Mouse (Mus musculus): ENCODE results near the gene Atn1.
"Not testable (repeated sequence)": the region's sequence is repeated elsewhere in the genome, so short reads cannot be mapped to it uniquely, and the experiment has no call there.

Atn1 gene

DNA sequence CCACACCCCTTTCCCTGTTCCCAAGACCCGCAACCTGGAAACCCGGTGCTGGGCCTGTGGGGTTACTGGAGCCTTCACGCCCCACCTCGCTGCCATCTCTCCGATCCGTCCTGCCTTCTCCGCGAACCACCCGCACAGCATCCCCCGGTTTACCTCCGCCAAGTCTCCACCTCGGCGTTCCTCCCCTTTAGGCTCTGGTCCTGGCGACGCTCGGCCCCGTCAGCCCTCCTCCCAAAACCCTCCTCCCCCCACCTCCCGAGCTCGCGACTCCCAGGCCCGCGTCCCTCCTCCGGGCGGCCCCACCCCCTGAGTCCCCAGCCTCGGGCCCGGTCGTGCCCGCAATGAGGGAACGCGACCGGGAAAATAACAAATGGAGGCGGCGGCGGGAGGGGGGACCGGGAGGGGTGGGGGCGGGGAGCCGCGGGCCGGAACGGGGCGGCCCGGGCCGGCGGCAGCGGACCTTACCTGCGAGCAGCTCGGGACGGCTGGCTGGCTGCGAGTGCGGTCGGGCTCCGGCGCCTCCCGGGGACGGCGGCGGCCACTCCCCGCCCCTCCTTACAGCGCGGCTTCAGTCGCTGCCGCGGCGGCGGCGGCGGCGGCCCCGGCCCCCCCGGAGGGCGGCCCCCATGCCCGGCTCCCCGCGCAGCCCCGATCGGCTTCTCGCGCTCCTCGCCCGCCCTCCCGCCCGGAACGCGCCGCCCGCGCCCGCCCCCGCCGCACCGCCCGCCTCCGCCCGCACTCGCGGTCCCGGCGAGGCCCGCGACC, at the start of gene Atn1, which contains the start of gene Gm45234:
TSS of gene Atn1 (minus strand) at position 694 of the 765 bp plus-strand sequence.
TSS of gene Gm45234 (minus strand) at position 191 of the 765 bp plus-strand sequence.
- DNase-seq (ENCODE audit: low spot score): no peak

DNA sequence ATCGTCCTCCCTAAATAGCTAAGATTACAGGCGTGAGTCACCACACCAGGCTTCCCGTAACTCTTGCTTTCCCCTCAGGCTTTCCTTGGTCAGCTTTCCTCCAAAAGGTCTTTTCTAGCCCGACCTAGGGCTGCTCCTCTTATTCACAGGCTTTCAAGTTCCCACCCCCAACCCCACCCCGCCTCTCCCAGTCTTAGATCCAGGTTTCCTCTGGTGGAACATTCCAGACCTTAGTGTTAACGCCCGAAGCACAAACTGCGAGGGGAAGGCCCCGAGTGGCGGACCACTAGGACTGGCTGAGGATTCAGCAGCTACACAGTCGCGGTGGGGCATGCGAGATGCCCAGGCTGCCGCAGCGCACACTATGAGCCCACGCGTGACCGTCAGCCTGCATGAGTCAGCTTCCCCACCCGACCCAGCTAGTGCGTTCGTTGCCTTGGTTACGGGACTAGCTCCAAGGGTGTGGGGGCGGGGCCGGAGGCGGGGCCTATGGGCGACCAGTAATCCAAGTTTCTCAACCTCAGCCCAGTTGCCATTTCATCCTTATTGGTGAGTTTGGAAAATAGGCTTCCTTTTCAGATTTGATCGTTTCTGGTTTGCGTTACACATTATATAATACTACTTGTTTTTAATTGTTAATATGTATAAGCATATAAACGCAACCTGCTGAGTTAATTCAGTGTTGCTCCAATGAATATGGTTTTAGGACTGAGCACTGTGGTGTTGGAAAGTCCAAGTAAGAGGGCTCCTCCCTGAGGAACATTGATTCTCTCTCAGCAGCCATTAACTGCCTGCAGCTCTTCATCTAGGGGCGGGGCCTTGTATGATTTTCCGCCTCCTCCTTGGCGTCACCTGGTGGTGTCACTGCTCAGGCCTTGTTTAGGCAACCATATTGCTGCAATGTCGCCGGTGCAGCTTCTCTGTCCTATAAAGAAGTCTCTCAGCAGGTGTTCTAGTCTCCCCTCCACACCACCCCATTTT, 49.3 kb upstream of the Atn1 start:
- peak; percentile 81 for DNase-seq (ENCODE audit: low spot score)

DNA sequence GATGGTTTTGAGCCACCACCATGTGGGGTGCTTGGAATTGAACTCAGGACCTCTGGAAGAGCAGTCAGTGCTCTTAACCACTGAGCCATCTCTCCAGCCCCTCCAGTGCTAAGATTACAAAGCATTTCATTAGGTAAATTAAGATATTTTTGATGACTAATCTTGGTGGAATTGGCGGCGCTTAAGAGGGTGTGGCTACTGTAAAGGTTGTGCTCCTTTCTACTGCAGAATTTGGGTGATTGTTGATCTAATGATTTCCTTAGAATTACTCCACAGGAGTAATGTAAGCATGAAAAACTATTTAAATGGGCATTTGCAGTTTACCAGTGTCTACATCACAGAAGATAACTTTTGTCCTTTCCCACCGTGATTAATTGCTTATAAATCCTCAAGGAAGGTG, 48.0 kb upstream of the Atn1 start:
- no peak for DNase-seq (ENCODE audit: low spot score)

DNA sequence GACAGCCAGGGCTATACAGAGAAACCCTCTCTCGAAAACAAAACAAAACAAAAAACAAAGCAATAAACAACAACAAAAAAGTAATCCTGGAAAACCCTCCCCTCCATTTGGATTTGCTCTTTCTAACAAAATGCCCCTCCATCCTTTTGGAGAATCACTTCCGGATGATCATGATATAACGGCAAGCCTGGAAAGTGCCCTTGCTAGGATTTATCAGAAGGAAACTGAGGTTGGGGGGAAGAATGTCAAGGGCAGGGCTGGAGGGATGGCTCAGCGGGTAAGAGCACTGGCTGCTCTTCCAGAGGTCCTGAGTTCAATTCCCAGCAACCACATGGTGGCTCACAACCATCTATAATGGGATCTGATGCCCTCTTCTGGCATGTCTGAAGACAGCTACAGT, 47.4 kb upstream of the Atn1 start:
- DNase-seq (ENCODE audit: low spot score): not testable (repeated sequence)

DNA sequence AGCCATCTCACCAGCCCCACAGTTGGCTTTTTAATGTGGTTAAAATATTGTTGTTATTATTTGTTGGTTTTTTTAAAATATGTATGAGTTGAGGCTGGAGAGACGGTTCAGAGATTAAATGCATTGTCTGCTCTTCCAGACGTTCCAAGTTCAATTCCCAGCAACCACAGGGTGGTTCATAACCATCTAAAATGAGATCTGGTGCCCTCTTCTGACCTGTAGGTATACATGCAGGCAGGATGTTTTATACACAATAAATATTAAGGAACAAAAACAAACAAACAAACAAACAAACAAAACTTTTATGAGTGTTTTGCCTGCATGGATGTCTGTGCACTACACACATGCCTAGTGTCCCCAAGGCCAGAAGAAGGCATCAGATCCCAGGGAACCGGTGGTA, 46.7 kb upstream of the Atn1 start:
- no peak for DNase-seq (ENCODE audit: low spot score)

DNA sequence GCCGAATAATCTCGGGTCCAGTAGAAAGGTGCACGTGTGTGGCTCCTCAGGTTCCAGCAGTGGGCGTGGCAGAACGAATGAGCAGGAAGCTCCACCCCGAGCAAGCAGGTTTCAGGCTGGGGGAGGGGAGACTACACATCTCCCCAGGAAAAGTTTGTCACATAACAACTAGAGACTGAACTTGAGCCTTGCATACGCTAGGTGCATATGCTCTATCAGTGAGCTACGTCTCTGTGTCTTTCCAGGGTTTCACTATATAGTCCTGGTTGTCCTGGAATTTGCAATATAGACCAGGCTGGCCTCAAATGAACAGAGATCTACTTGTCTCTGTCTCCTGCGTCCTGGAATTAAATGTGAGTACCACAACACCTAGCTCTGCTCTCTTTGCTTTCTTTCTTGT, 46.1 kb upstream of the Atn1 start:
- DNase-seq (ENCODE audit: low spot score): not testable (repeated sequence)

DNA sequence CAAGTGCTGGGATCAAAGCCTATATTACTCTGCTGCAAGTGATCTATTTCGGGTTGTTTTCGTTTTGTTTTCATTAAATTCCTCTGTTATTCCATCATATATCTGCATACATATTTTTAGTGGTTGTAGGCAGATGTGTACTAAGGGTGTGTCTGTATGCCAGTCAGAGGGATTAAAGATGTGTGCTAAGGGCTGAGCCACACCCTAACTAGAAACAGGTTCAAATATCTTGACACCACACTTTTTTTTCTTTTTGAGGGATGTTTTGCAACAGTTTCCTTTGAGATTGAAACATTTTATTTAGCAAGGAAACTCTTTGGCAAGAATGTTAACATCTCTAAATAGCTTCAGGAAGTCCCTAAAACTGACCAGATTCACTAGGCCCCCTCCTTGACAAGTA, 39.9 kb upstream of the Atn1 start:
- DNase-seq (ENCODE audit: low spot score): no peak

DNA sequence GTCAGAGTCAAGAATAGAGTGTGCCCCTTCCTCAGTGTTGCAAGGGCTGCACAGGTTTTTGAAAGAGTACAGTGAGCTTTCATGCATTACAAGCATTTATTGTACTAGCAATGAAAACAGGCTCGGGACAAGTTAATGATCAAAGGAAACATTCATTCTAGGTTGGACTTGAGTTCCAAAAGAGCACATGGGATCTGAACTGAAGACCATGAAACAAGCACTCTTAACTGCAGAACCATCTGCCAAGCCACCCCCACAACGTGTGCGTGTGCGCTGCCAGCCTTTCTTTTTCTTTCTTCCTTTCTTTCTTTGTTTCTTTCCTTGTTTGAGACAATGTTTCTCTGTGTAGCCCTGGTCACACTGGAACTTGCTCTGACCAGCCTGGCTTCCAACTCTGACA, 39.5 kb upstream of the Atn1 start:
- no peak for DNase-seq (ENCODE audit: low spot score)

DNA sequence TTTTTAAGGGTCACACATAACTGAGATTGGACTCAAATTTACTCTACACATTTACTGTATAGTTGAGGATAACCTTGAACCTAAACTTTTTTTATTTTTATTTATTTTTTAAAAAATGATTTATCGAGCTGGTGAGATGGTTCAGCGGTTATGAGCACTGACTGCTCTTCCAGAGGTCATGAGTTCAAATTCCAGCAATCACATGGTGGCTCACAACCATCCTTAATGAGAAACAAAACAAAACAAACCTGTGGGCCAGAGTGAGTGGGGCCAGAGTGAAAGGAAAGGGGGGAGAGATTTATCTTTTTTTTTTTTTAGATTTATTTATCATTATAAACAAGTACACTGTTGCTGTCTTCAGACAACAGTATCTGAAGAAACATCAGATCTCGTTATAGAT, 35.6 kb upstream of the Atn1 start:
- no peak for DNase-seq (ENCODE audit: low spot score)

DNA sequence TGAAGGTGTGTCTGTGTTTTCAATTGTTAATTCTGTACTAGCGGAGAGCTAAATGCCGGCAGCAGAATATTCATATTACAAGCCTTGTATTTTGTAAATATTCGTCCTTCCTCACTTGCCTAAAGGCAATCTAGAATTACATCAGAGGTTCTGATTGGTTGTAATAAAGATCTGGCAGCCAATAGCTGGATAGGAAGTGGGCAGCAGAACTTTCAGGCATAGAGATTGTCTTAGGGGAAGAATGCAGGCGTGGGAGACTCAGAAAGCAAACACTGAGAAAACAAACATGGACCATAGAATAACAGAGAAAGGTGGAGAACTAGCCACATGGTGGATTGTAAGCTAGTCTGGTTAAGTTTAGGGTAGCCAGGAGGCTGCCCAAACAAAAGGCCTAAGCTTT, 33.8 kb upstream of the Atn1 start:
- no peak for DNase-seq (ENCODE audit: low spot score)

DNA sequence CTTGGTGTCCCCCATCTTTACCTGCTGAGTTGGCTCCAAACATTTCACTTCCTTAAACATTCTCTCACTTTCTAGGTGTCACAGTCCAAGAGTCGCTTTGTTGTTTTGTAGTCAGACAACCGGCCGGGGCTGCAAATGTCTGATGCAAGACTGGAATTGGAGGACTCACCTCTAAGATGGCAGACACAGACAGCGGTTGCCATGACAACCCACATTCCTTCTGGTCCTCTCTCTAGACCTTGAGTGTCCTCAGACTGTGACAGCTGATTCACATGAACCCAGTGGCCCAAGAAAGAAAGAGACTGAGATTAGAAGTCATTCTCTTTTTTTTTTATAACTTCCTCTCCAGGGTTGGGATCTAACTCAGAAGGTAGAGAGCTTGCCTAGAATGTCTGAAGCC, 33.2 kb upstream of the Atn1 start:
- DNase-seq (ENCODE audit: low spot score): no peak

DNA sequence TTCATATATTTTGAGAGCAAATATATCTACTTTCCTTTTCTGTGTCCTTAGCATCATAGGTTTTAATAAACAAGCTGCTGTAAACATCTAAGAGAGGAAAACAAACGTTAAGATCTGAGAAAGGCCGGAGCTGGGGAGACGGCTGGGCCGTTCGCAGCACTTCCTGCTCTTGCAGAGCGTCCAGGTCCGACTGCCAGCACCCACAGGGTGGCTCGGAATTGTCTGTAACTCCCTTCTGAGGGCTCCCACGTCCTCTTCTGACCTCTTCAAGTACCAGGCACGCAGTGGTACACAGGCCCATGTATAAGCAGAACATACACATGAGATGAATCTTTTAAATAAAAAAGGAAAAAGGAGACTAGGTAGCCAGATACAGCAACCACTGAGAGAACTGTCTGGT, 31.4 kb upstream of the Atn1 start:
- DNase-seq (ENCODE audit: low spot score): no peak

DNA sequence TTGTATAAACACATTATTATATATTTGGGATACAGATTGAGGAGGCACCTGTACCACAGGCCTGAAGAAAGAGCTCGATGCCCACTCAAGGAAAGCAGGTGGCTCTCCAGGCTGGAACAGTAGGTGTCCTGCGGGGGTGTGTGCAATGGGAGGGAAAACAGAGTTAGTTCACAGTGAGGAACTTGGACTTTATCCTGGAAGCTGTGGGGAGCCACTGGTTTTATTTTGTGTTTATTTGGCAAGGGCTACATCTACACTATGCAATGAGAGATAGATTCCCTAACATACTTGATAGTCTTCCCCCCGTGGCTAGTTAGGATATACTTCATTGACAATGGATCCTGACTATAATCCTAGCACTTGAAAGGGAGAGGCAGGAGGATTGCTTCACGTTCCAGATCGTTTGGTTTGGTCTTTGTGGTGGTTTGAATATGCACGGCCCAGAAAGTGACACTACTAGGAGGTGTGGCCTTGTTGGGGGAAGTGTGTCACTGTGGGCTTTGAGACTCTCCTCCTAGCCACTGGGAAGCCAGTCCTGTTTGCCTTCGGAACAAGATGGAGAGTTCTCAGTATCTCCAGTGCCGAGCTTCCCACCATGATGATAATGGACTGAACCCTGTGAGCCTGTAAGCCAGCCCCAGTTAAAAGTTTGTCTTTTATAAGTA, 30.6 kb upstream of the Atn1 start:
- DNase-seq (ENCODE audit: low spot score): no peak

DNA sequence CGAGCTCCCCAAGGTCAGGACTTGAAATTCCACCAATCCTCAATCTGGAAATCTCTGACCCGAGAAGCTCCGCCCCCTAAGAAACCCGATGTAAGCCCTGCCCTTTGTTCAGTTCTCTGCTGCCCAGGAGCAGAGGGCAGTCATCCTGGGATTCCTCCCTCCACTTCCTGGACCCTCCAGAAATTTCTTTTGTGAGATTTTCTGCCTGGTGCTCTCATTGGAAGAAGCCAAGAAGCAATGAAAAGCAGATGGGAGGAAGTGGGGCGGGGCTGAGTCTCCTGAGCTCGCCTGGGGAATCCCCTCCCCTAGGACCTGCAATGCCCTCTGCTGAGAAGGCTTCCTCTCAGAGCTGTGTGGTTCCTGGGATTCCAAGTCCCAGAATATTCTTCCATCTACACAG, 26.1 kb upstream of the Atn1 start:
- DNase-seq (ENCODE audit: low spot score): no peak

DNA sequence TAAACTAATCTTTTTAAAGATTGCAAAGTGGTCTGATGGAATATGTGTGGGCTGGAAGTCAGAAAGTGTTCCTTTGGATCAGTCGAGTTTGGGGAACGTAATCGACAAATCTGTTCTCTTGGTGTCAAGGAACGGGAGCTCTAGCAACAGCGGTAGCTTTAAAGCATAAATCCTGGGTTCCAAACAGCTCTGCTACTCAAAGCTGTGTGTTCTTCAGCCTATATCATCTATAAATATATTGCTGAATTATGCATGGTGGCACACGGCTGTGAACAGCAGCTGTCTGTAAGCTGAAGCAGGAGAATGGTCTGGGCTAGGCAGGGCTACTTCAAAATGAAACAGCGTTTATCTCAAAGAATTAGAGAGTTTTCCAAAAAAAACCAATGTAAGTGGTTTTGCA, 24.6 kb upstream of the Atn1 start:
- no peak for DNase-seq (ENCODE audit: low spot score)

DNA sequence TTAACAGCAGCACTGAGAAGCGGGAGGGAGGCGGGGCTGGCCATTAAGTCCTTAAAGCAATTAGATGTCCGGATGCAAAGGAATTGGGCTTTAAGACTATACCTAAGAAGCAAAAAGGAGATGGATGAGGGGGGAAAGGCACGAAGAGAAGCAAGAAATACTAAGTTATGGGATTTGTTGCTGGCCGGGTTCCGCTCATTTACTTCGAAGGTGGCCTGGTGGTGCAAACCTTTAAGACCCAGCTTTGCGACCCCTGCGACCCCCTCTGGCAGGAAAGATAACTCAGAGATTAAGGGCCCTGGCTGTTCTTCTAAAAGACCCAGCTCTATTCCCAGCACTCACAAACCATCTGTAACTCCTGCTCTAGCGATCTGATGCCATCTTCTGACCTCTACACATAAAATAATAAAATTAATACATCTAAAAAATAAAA, 23.7 kb upstream of the Atn1 start:
- no peak for DNase-seq (ENCODE audit: low spot score)

DNA sequence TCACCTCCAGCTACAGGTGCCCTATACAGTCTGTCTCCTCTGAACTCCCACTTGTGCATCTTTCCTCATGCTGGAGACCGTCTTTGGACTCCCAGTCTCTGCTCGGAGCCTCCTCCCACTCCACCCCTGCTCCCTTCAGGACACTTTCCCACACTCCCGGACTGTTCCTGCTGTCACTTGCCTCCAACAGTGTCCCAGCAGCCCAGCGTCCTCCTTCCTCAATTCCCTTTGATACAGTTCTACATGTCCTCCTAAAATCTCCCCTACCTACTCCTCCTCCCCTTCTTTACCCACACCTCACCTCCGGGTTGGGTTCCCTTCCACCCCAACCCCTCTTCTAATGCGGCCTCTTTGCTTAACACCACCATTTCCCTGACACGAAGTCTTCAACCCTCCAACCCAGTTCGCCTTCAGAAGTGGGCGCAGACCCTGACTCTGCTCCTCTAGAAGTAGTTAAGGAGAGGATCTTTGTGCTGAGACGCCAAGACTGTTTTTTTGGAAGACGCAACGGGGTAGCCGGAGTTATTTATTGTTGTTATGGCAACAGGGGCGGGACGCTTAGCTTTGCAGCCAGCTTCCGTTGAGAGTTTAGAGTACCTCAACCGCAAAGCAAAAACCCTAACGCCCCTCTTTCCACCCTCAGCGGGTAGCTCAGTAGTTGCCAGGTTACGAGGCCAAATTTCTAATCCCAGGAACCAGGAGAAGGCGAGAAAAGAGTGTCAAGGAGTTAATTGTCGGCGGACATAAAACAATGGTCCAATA, 23.1 kb upstream of the Atn1 start, which contains the start of gene Lrrc23:
TSS of gene Lrrc23 (minus strand) at position 506 of the 762 bp plus-strand sequence.
- DNase-seq (ENCODE audit: low spot score): no peak

DNA sequence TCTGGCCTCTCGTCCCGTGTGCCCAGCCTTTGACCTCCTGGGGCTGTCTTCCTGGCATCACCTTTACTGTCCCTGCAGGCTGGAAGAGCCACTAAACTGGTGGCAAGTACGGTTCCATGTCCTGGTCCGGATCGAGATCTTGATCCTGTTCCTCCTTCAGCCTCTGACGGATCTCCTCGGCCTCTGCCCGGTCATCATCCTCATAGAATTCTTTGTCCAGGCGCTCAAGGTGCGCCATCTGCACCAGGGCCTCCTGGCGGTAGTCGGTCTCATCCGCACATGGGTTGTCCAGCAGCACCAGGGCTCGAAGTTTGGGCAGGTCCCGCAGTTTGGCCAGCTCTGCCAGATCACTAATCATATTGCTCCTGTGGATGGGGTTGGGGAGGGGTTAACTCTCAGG, 14.2 kb upstream of the Atn1 start:
- no peak for DNase-seq (ENCODE audit: low spot score)

DNA sequence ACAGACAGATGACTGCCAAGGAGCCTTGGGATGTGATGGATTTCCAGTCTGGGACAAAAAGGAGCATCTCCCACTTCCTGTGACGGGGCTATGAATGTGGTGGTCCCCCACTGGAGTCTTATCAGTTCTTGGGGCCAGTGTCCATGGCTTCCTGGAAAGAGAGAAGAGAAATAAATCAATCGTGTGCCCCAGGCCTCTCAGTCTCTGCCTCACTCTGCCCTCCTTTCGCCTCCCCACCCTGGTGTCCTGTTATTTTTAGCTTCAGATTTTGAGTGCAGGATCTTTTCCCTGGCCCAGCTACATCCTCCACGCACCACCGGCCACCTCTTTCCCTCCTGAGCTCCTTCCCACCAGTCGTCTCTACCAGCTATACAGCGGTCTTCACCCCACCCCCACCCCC, 13.7 kb upstream of the Atn1 start:
- no peak for DNase-seq (ENCODE audit: low spot score)

DNA sequence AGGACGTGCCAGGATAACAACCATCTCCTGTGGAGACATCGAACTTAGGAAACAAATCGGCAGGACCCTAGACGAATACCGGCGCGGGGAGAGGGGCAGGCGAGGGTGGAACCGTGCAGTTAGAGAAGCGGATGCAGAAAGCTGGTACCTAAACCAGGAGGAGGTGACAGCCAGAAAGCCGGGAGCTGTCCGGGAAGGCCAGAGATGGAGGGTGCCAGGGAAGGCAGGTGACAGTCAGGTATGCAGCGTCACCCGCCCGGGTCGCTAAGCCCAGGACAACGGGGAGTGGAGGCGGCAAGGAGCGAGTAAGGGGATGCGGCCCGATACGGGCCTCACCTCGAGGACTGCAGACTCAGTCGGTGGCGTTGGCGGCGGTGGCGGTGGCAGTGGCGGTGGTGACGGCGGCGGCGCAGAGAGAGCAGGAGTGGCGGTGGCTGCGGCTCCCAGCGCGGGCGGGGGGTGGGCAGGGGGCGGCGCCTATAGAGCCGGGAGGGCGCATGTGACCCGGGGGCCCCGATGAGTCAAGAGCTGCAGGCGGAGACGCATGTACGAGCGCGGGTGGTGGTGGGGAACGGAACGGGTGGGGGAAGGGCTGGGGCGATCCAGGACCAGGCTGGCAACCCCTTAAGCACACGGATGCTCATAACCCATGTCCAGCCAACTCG, 12.9 kb upstream of the Atn1 start, which contains the start of gene Eno2:
TSS of gene Eno2 (minus strand) at position 573 of the 665 bp plus-strand sequence.
- no peak for DNase-seq (ENCODE audit: low spot score)

DNA sequence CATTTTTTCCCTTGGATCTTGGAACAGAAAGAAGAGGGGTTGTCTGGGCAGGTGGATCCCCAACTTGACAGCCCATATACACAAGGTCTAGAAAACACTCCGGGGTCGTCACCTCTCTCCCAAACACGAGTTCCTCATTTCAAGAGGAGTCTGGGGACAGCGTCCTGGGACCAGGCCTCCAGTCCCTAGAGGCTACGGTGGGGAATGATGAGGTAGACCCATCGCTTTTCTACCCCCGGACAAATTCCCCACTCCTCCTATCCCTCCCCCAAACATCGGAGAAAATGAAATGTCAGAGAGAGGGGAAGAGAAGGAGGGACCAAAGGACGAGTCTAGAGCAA, 12.3 kb upstream of the Atn1 start:
- no peak for DNase-seq (ENCODE audit: low spot score)

All from c-Kit-positive CD71-positive TER-119-positive erythroid progenitor cells, embryonic 14.5 days (primary cell).